Mouse (Mus musculus) gastrocnemius, adult 2 months (tissue): ENCODE measurements around the gene Gm17455. TPM values are rescaled to one million over a fixed set of nuclear protein-coding genes. Genes with fewer than 3 reads are reported as not detected.

ENCODE experiments used
- DNase-seq: peaks from one replicate; pipeline ENCODE4 v3.0.0; 2022
- H3K27ac ChIP-seq: fragments of 200-600 bp; 2 replicates; pipeline ENCODE4 v1.8.1; 2022; ENCODE audit warnings: mild to moderate bottlenecking
- H3K4me3 ChIP-seq: fragments of 200-600 bp; 2 replicates; pipeline ENCODE4 v1.8.1; 2022; ENCODE audit warnings: mild to moderate bottlenecking, moderate library complexity
- CTCF ChIP-seq: fragments of 200-600 bp; IDR thresholded peaks from 2 replicates; pipeline ENCODE4 v1.8.1; 2022; ENCODE audit warnings: antibody characterized with exemption, mild to moderate bottlenecking, moderate library complexity
- intact Hi-C: fragments of 180-260 bp; cut with DNase I; formaldehyde crosslinking; loops from one replicate; pipeline ENCODE4 v1.15.1; 2025
- total RNA-seq, 2 experiments: library from RNA; stranded (reverse); gene quantifications; 2 replicates each; pipeline ENCODE4 v1.2.3; 2021

Gene Gm17455
- total RNA-seq, 2 experiments from 2014 or later, result 0.31 TPM; not detected in 1

GRCm38 (mm10) chr10:60362310-60362628, 37.3 kb upstream of the Gm17455 start:
- Histone ChIP-seq H3K4me3 (no peak overlapping the region), H3K27ac (peak overlapping the region; percentile 28; the same call in 1 of the 2 replicates)
- intact Hi-C loops, result no loop called here
- no peak for TF ChIP-seq CTCF
- no peak for DNase-seq

GRCm38 (mm10) chr10:60363426-60363825, 36.1 kb upstream of the Gm17455 start:
- intact Hi-C loops, result no loop called here
- no peak for DNase-seq
- no peak for TF ChIP-seq CTCF
- H3K4me3 ChIP-seq, result no peak overlapping the region
- H3K27ac ChIP-seq, result peak overlapping the region; percentile 28; the same call in 1 of the 2 replicates

- intact Hi-C loops, result no loop called here
- no peak for DNase-seq
- TF ChIP-seq CTCF, result no peak
- Histone ChIP-seq H3K4me3 (no peak overlapping the region), H3K27ac (no peak overlapping the region)
These were observed 32.4 kb upstream of the Gm17455 start for GRCm38 (mm10) chr10:60367145-60367544.

- no peak for DNase-seq
- TF ChIP-seq CTCF, result no peak
- H3K27ac ChIP-seq, result 0 out of 2 replicates have a peak overlapping the region, but pooled peaks have one; percentile 5
- H3K4me3 ChIP-seq, result no peak overlapping the region
- intact Hi-C loops, result no loop called here
These were observed 31.6 kb upstream of the Gm17455 start for GRCm38 (mm10) chr10:60367904-60368303.

GRCm38 (mm10) chr10:60369405-60369804, 30.1 kb upstream of the Gm17455 start:
- no peak overlapping the region for H3K4me3 ChIP-seq

GRCm38 (mm10) chr10:60370098-60370497, 29.4 kb upstream of the Gm17455 start:
- Histone ChIP-seq H3K4me3 (no peak overlapping the region), H3K27ac (peak overlapping the region; percentile 20; the same call in 1 of the 2 replicates)
- DNase-seq, result no peak
- TF ChIP-seq CTCF, result no peak
- intact Hi-C loops, result no loop called here

More at GRCm38 (mm10) chr10:60369405-60369804, 30.1 kb upstream of the Gm17455 start:
- DNase-seq, result no peak
- no peak for TF ChIP-seq CTCF
- H3K27ac ChIP-seq, result no peak overlapping the region
- intact Hi-C loops, result no loop called here

- TF ChIP-seq CTCF, result no peak
- H3K27ac ChIP-seq, result peak overlapping the region; percentile 53; the same call in 1 of the 2 replicates
- no peak overlapping the region for H3K4me3 ChIP-seq
- DNase-seq, result no peak
- intact Hi-C loops, result no loop called here
These were observed 28.9 kb upstream of the Gm17455 start for GRCm38 (mm10) chr10:60370601-60371061.

GRCm38 (mm10) chr10:60371596-60372386, 27.7 kb upstream of the Gm17455 start:
- intact Hi-C loops, result no loop called here
- H3K27ac ChIP-seq, result peak overlapping the region; percentile 53
- no peak for TF ChIP-seq CTCF
- no peak for DNase-seq
- no peak overlapping the region for H3K4me3 ChIP-seq

GRCm38 (mm10) chr10:60373543-60373936, 26.0 kb upstream of the Gm17455 start:
- no peak for DNase-seq
- no peak overlapping the region for H3K4me3 ChIP-seq
- intact Hi-C loops, result no loop called here
- H3K27ac ChIP-seq, result peak overlapping the region; percentile 71
- no peak for TF ChIP-seq CTCF

- TF ChIP-seq CTCF, result peak; percentile 36; the same call in 1 of the 2 replicates
- intact Hi-C loops, result no loop called here
- H3K27ac ChIP-seq, result peak overlapping the region; percentile 71
- peak; percentile 56 for DNase-seq
- no peak overlapping the region for H3K4me3 ChIP-seq
These were observed 25.5 kb upstream of the Gm17455 start for GRCm38 (mm10) chr10:60373937-60374578.

GRCm38 (mm10) chr10:60376704-60377103, 22.8 kb upstream of the Gm17455 start:
- TF ChIP-seq CTCF, result no peak
- no peak overlapping the region for H3K27ac ChIP-seq
- H3K4me3 ChIP-seq, result no peak overlapping the region
- intact Hi-C loops, result no loop called here
- DNase-seq, result no peak

GRCm38 (mm10) chr10:60379419-60379957, 20.0 kb upstream of the Gm17455 start:
- Histone ChIP-seq H3K4me3 (no peak overlapping the region), H3K27ac (peak overlapping the region; percentile 20; the same call in 1 of the 2 replicates)
- DNase-seq, result no peak
- no peak for TF ChIP-seq CTCF
- intact Hi-C loops, result no loop called here

GRCm38 (mm10) chr10:60380229-60380628, 19.3 kb upstream of the Gm17455 start:
- TF ChIP-seq CTCF, result no peak
- H3K4me3 ChIP-seq, result no peak overlapping the region
- H3K27ac ChIP-seq, result peak overlapping the region; percentile 20; the same call in 1 of the 2 replicates
- intact Hi-C loops, result loop anchor here (5.0 kb wide), 1 partner anchor 33 kb away; the partner anchor contains the start of gene Vsir
- no peak for DNase-seq
